Mouse (Mus musculus) heart, adult 8-10 months (tissue): ENCODE results near the gene Mllt3. TPM values are rescaled to one million over a fixed set of nuclear protein-coding genes. Genes with fewer than 3 reads are reported as not detected.

Experiments used
- DNase-seq: peaks from one replicate; pipeline ENCODE4 v3.0.0; 2022; ENCODE audit warnings: low spot score
- total RNA-seq, 4 experiments: library from RNA; stranded (reverse); gene quantifications; 2 replicates each; pipeline ENCODE4 v1.2.4; 2022

Mllt3 gene
- total RNA-seq = 10 to 100 TPM; 14.6 to 17.5 (median 15.6) TPM

DNA sequence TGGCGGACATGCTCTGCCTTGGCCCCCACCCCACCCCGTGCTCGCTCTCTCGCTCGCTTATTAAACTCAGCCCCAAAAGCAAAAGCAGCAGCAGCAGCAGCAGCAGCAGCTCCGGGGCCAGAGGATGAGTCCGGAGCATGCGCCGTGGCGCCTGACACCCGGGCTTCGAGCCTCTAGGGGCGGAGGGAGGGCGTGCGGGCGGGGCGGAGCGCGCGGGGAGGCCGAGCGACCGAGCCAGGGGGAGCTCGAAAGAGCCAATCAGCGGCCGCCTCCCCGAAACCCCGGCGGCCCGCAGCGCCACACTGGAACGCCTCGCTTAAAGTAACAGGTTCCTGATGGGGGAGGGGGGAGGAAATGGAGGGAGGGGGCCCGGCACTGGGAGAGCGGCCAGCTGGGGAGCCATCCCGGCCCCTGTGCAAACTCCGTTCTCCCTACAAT, at the start of gene Mllt3:
Mllt3 (minus strand) TSS at position 149 of the 438 bp plus-strand sequence.
- DNase-seq = peak; percentile 94

DNA sequence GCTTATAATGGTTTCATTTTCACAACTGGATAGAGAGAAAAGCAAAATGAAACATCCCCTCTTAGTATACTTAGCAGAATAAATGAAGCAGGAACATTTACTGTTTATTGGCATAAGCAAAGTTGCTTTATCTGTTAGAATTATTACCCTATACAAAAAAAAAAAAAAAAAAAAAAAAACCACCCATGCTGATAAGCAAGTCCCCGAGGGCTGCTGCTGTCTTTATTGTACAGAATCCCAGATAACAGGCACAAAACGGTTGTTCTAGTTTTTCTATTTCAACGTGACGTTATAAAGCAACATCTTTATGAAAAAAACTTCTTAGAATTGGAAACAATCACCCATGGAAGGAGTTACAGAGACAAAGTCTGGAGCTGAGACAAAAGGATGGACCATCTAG, 49.2 kb upstream of the Mllt3 start:
- no peak for DNase-seq

DNA sequence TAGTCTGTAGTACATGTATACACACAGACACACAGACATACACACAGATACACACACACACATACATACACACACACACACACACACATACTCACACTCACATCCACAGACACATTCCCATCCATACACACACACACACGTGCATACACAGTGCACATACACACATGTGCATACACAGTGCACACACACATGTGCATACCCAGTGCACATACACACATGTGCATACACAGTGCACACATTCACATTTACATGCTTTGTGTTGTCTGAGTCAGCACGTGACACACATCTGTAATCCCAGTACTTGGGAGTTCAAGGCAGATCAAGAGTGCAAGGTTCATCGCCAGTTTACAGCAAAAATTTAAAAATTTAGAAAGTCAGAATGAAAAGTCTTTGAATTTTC, 48.7 kb upstream of the Mllt3 start:
- DNase-seq = no peak

DNA sequence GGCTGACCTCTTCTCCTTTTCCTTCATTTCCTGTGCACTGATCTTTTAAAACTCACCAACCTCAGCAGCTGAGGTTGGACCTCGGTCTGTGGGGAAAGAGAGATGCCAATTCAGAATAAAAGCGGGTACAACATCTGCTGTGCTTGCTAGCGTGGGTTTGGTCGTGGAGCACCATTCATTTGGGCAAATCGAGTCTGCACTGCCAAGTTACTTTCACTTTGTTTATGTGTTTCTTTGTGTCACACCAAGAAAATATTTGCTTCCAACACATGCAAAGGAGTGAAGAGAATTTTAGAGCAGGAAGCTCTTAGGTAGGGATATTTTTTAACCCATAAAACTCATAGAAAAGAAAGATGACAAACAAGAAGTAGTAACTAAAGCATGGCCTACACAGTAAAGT, 48.3 kb upstream of the Mllt3 start:
- no peak for DNase-seq

DNA sequence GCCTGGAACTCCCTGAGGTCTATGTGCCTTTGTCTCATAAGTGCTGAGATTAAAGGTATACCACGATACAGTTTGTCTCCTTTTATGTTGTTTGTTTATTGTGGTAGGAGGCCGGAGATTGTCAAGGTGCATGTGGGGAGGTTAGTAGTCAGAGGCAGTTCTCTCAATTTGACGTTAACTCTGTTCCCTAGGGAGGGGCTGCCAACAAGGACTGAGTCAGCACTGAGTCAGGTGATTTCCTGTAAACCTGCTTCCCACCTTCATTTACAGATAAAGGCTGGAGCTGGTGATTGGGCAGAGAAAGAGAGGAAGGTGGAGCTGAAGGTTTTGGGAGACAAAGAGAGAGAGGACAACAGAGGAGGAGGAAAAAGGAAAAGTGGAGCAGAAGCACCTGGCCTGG, 45.8 kb upstream of the Mllt3 start:
- DNase-seq = no peak

DNA sequence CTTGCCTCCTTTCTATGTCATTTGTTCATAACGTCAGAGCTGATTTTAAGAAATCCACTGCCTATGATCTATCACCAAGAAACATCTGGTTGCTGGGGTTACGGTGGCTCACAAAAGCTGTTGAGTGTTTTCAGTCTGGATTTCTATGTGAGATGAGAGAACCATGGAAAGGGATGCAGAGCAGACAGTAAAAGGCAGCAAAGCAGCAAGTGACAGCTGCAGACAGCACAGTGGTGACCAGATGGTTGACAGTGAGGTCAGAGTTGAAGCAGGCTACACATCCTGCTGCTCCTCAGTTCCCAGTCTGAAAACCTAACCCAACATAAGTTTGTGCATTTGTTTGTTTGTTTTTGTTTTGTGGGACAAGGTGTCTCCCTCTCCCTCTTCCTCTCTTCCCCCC, 42.2 kb upstream of the Mllt3 start:
- no peak for DNase-seq

DNA sequence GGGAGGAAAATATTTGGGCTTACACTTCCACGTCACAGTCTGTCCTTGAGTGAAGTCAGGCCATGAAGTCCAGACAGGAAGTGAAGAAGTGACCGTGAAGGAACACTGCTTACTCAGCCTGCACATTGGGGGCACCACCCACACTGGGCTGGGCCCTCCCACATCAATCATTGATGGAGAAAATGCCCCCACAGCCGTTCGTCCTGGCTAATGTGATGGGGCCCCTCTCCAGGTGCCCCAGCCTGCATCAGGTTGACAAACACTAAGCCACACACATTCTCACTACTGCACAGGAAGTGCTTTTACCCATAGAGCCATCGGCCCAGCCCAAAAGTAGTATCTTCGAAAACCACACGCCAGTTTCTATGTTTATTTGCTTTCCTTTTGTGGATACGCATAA, 13.1 kb upstream of the Mllt3 start:
- no peak for DNase-seq

DNA sequence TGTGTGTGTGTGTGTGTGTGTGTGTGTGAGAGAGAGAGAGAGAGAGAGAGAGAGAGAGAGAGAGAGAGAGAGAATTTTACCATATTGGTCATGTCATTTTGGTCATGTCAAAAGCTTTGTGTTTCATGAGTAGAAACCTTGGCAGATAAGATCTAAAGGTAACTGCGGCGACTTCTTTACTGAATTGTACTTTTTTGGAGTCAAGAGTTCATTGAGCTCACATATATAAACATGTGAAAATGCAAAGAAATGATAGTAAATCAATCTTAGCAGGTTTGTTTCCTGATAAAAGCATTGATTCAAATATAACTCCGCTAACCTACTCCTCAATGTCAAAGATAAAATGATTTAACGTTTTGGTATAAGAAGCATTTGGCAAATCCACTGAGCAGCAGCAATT, 12.0 kb upstream of the Mllt3 start:
- no peak for DNase-seq

DNA sequence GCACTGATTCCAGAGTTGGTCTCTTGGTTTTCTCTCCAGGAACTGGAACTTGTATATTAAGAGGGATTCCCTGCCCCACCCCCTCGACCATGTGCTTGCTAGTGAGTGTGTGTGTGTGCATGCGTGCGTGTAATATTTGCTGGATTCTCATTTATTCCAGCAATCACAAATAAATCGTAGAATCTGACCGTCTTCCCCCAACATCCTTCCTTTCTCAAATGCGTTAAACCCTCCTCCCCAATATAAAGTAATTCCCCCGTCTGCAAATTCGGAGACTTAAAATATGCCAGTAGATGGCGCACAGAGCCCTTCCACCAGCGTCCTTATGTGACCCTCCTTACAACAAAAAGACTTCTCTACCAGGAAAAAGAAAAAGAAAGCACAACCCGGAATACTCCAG, 2.2 kb upstream of the Mllt3 start:
- peak; percentile 71 for DNase-seq

DNA sequence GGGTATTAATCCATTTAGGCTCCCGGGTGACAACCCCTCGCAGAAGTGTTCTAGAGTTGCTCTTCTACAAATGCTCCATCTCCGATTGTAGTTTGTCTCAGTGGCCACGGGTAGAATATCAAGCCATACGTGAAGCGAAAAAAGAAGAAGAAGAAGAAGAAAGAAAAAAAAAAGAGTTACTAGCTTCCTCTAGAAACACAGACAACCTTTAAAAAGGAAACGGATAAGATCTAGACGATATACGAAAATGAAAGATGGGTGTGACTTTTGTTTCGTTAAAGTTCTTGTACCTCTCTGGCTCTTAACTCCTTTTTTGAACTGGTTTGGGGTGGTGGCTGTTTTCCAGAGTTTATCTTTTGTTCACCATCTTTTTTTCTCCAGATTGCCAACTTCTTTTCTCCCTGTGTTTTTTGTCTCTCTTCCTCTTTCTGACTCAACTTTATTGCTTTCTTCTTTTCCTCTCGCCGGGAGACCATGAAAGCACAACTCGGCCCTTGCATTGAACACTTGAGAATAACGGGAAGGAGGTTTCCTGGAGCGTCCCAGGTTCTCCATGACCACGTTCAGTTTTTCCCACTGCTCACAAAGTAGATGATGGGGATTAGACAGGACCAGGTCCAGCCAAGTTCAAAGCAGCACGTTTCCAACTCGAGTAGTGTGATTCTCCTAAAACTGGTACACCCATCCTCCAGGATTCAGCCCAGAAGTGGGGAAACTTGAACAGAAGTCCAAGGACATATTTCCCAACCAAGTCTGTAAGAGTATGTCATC, 1.4 kb upstream of the Mllt3 start:
- peak; percentile 4 for DNase-seq

DNA sequence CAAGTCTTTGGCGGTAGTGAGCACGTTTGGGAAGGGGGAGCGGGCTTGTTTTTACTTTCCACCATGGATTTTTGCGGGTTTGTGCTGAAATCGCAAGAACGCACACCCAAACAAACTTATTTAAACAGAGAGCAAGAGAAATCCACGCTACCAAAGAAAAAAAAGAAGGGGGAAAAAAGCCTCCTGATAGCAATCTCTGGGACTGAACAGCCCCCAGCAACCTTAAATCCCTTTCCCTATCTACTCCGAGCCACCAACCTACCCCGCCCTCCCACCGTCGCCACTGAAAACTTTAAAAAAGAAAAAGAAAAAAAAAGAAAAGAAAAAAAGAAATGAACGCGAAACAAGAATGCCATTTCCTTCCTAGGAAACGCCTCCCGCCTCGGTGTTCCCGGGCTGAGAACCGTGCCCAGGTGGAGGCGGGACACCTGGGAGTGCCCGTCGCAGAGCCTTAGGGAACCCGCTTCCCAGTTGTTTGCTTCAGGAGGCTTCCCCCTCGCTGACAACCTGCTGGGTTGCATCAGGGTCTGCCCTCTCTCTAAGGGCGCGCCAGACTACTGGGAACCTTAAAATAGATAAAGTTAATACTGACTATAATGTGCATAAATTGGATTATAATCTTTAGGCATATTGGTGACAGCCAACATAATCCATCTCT, 694 bp upstream of the Mllt3 start:
- DNase-seq = peak; percentile 10

DNA sequence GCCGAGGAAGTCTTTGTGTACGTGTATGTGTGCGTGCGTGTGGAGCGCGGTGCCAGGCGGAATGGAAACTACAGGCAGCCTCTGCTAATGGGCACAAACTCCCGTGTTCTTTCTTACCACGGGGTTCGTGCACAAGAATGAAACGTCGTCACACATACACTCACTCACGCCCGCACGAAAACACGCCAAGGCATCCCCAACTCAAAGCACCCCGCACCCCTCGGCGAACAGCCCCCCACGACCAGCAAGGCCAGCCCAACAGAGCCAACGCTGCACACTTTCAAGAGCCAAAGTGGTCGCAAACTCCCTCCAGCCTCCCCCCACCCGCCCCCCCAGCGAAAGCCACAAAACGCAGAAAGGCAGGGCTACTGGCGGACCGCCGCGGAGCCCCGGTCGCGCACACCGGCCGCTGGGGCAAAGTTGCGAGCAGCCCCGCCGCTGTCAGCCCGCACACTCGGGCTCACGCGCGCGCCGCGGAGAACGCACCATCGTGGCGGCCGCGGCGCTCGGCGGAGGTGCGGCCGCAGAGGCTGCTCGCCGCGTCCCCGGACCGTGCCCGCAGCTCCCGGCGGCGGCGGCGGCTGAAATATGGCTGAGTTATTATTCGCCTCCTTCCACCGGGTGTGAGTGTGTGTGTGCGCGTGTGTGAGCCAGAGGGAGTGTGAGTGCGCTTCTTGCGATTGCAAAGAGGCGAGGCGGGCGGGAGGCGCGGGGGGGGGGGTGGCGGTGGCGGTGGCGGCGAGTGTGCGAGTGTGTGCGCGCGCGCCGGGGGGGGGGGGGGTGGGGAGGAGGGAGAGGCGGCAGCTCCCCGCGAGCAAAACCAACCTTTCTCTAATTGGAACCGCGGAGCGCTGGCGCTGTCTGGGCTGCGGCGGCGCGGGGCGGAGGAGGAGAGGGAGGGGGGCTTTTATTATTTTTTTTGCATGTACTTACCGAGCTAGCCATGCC, 739 bp downstream of the Mllt3 start:
- DNase-seq = no peak

DNA sequence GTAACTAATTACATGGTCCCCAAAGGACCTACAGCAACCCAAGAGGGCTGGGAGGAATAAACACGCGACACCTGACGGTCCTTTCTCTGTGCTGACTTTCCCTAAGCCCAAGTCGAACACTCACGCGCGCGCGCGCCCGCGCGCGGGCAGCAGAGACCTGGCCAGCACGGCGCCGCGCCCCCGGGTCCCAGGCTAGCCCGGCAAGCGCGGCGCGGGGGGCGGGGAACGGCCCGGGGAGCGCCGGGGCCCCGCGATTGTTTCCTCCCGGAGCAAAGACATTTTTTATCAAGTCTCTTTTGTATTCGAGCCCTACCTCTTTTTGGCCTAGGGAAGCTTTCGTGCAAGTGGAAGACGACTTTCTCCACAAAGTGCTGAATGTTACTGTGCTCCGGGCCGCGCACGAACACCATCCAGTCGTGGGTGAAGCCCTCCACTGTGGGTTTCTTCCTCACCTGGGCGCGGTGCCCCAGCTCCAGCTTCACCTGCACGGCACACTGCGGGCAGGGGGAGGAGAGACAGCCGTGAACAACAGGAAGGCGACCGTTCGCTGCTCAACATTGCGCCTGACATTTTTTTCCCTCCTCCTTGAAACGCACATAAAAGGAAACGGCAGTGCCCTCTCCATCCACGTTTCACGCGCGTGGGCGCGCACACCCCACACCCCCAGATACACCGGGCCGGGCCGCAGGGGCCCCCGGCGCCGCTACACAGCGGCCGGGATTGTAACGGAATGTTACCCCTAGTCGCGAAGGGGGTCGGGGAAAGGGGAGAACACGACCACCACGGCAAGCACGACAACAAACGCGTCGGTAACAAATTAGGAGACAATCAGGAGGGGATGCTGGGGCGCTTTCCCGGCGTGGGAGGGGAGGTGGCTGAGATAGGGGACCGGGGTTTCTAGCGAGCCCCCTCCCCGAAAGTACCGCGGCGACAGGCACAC, 1.7 kb downstream of the Mllt3 start:
- peak; percentile 9 for DNase-seq

DNA sequence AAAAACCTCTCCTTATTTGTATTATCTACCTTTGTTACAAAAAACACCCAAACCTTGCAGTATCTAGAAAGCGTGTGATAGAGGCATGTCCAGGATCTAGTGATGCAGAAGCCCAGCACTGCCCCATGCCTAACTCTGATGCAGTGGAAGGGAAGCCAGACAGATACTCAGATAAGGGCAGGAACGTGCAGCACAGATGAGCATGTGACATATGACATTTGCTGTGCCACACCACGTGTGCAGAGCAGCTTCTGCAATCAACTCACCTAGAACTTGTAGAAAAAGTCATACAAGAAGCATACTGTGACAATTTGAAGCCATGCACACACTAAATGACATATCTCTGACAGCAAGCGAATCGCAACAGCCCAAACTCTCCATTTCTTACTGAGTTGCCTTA, 9.6 kb downstream of the Mllt3 start:
- DNase-seq = no peak

DNA sequence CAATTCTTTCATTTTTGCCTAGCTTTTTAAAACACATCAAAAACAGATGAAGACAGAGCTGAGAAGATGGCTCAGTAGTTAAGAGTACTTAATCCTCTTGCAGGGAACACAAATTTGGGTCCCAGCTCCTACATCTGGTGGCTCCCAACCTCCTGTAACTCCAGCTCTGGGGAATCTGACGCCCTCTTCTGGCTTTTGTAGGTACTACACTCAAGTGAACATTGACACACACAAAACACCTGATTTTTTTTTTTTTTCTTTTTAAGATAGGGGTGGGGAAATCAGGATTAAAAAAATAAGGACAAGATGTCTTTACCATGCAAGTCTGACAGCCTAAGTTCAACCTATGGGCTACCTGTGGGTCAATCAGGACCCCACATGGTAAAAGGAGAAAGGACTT, 10.5 kb downstream of the Mllt3 start:
- no peak for DNase-seq

DNA sequence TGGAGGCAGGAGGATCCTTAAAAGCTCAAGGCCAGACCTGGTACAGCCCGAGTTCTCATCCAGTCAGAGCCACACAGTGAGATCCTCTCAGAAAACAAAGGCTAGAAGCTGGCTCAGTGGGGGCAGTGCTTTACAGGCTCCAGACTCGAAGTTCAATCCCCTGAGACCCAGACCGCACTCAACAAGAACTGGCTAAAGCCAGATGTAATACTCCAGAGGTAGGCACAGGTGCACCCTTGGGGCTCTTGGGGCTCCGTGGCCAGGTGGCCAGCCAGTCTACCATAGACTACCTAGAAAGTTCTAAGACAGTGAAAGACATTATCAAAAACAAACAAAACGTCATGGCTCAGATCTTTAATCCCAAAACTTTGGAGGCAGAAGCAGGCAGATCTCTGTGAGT, 12.7 kb downstream of the Mllt3 start:
- DNase-seq = no peak

DNA sequence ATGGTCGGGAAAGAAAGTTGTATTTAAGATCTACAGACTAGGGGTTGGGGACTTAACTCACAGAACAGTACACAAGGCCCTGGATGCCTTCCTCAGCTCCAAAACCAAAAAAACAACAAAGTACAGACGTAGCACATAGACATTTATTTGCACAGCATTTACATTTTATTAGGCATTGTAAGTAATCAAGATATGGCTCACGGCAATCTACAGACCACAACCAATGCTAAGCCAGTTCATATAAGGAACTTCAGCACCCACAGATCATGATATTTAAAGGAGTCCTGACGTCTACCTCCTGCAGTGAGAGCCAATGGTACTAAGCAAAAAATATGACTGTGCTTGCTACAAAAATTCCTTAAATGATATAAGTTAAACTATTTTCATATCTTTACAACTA, 13.5 kb downstream of the Mllt3 start:
- DNase-seq = no peak

DNA sequence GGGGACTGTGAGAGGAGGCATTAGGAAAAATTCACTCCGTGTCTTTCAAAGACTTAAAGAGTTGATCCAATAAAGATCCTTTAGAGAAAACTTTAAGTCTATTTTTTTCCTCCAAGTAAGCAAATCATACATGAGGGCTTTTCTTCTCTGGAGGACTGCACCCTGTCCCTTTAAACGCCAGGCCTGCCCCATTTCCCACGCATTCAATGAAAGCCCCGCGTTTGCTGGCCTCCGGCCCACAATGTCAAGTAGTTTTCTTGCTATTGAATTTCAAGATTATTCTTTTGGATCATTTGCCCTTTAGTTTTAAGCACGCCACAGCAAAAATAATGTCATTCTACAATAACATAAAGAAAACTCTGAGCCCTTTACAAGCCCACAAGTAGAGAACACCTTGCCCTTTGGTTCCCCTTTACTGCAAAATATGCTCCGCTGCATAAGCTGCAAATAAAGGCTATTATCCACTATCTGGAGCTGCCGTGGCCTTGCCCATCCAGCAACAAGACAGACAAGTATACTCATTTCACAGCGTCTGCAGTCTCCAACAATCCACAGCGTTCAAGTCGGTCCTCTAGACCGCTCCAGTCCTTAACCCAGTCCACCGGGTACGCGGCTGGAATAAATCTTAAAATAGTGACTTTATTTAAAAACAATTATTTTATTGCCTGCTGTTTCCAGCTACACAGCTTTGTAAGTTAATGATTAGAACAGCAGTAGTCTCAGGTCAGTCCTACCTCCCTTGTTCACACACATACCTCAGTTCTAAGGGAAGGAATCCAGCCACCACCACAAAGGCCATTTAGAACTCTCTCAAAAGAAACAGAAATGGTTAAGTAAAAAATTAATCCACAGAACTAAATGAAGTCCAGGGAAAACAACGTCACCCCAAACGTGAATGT, 15.5 kb downstream of the Mllt3 start:
- no peak for DNase-seq

DNA sequence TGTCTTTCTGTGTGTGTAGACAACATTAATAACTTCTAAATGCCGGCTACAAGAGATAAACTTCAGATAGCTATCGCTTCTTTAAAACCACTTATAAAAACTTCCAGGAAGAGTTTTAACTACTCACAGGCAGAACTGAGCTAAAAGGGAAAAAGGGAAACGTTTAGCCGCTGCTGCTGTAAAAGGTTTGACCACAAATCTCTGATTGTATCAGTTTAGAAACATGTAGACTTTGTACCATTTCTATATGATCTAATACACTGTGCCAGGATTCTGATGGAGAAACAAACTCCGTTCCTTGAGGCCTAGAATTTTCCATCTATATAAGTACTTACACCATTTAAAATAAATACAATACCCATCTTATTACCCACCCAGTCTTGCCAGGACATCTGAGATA, 17.4 kb downstream of the Mllt3 start:
- no peak for DNase-seq

DNA sequence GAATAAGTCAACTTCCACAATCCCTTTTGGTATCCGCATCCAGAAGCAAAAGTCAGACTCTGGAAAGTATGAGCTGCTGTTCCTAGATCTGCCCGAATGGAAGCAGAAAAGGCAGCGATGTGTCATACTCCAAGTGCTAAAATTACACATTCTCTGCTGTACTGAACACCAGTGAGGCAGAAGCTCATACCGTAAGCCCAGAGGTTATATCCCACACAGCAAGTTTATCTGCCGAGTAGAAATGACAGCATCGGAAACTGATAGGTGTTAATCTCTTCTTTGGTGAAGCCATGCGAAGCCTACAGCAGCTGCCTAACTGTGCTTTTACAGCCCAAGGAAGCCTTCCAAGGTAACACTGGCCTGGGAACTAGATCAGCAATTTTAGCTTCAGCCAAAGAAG, 17.9 kb downstream of the Mllt3 start:
- DNase-seq = no peak
